Mouse (Mus musculus): ENCODE measurements at regions not wholly inside any gene's neighbourhood (a gene's known extent, or its start where the extent isn't known, plus 50 kb on each side); places are given as distances from the start of the nearest gene placed in this dataset.

GRCm38 (mm10) chr9:113438394-113438793, 269.7 kb downstream of the Pdcd6ip start:
- no peak for ATAC-seq
- H3K9me3 ChIP-seq (ENCODE audit: control insufficient read depth, low read length): no peaks in the 10 kb centered on the region
- no peaks in the 10 kb centered on the region for H3K36me3 ChIP-seq (ENCODE audit: control insufficient read depth, insufficient read depth, low read length)
- H3K4me3 ChIP-seq (ENCODE audit: low read length): no peak overlapping the region
- H3K4me2 ChIP-seq (ENCODE audit: low read length): no peak overlapping the region
- H3K9ac ChIP-seq (ENCODE audit: low read depth, low read length): no peak overlapping the region
- WGBS: 65% methylated on average over 7 of the region's 7 CpGs
- peaks cover 4% of the 10 kb centered on the region; the same call in 1 of the 2 replicates for H3K4me1 ChIP-seq (ENCODE audit: control insufficient read depth, insufficient read depth, low read depth, low read length)
- H3K27me3 ChIP-seq (replicated peaks; ENCODE audit: control insufficient read depth, insufficient read depth, low read length): no peaks in the 10 kb centered on the region
- no peak overlapping the region for H3K27ac ChIP-seq (ENCODE audit: low read depth, low read length)

- Histone ChIP-seq H3K27ac (ENCODE audit: low read depth, low read length) (no peak overlapping the region), H3K9ac (ENCODE audit: low read depth, low read length) (no peak overlapping the region), H3K36me3 (ENCODE audit: control insufficient read depth, insufficient read depth, low read length) (no peaks in the 10 kb centered on the region), H3K9me3 (ENCODE audit: control insufficient read depth, low read length) (no peaks in the 10 kb centered on the region), H3K27me3 (replicated peaks; ENCODE audit: control insufficient read depth, insufficient read depth, low read length) (no peaks in the 10 kb centered on the region), H3K4me2 (ENCODE audit: low read length) (no peak overlapping the region), H3K4me3 (ENCODE audit: low read length) (no peak overlapping the region), H3K4me1 (ENCODE audit: control insufficient read depth, insufficient read depth, low read depth, low read length) (no peaks in the 10 kb centered on the region)
- no peak for ATAC-seq
These were observed 272.1 kb downstream of the Pdcd6ip start for GRCm38 (mm10) chr9:113435921-113436320.

GRCm38 (mm10) chr9:113433424-113433823, 274.6 kb downstream of the Pdcd6ip start:
- WGBS: 90% methylated on average over 4 of the region's 4 CpGs
- peaks cover 4% of the 10 kb centered on the region; the same call in 1 of the 2 replicates for H3K9me3 ChIP-seq (ENCODE audit: control insufficient read depth, low read length)
- ATAC-seq: no peak

GRCm38 (mm10) chr9:113432601-113433179, 275.4 kb downstream of the Pdcd6ip start:
- H3K9me3 ChIP-seq (ENCODE audit: control insufficient read depth, low read length): peaks cover 4% of the 10 kb centered on the region; the same call in 1 of the 2 replicates
- WGBS: 77% methylated on average over 9 of the region's 9 CpGs
- no peaks in the 10 kb centered on the region for H3K4me1 ChIP-seq (ENCODE audit: control insufficient read depth, insufficient read depth, low read depth, low read length)
- H3K27me3 ChIP-seq (replicated peaks; ENCODE audit: control insufficient read depth, insufficient read depth, low read length): no peaks in the 10 kb centered on the region
- H3K27ac ChIP-seq (ENCODE audit: low read depth, low read length): no peak overlapping the region
- H3K4me2 ChIP-seq (ENCODE audit: low read length): no peak overlapping the region
- H3K9ac ChIP-seq (ENCODE audit: low read depth, low read length): no peak overlapping the region
- H3K36me3 ChIP-seq (ENCODE audit: control insufficient read depth, insufficient read depth, low read length): no peaks in the 10 kb centered on the region
- H3K4me3 ChIP-seq (ENCODE audit: low read length): no peak overlapping the region
- no peak for ATAC-seq

More at GRCm38 (mm10) chr9:113433424-113433823, 274.6 kb downstream of the Pdcd6ip start:
- no peak overlapping the region for H3K27ac ChIP-seq (ENCODE audit: low read depth, low read length)
- no peak overlapping the region for H3K4me2 ChIP-seq (ENCODE audit: low read length)
- no peak overlapping the region for H3K4me3 ChIP-seq (ENCODE audit: low read length)
- no peaks in the 10 kb centered on the region for H3K36me3 ChIP-seq (ENCODE audit: control insufficient read depth, insufficient read depth, low read length)
- H3K27me3 ChIP-seq (replicated peaks; ENCODE audit: control insufficient read depth, insufficient read depth, low read length): no peaks in the 10 kb centered on the region
- H3K9ac ChIP-seq (ENCODE audit: low read depth, low read length): no peak overlapping the region
- no peaks in the 10 kb centered on the region for H3K4me1 ChIP-seq (ENCODE audit: control insufficient read depth, insufficient read depth, low read depth, low read length)

GRCm38 (mm10) chr9:113430411-113430810, 277.6 kb downstream of the Pdcd6ip start:
- 82% methylated on average over 4 of the region's 4 CpGs for WGBS
- Histone ChIP-seq H3K9ac (ENCODE audit: low read depth, low read length) (no peak overlapping the region), H3K27me3 (replicated peaks; ENCODE audit: control insufficient read depth, insufficient read depth, low read length) (no peaks in the 10 kb centered on the region), H3K4me2 (ENCODE audit: low read length) (no peak overlapping the region), H3K4me1 (ENCODE audit: control insufficient read depth, insufficient read depth, low read depth, low read length) (no peaks in the 10 kb centered on the region), H3K4me3 (ENCODE audit: low read length) (no peak overlapping the region), H3K27ac (ENCODE audit: low read depth, low read length) (no peak overlapping the region), H3K9me3 (ENCODE audit: control insufficient read depth, low read length) (peaks cover 4% of the 10 kb centered on the region; the same call in 1 of the 2 replicates), H3K36me3 (ENCODE audit: control insufficient read depth, insufficient read depth, low read length) (no peaks in the 10 kb centered on the region)
- no peak for ATAC-seq

GRCm38 (mm10) chr9:113427281-113427680, 280.8 kb downstream of the Pdcd6ip start:
- ATAC-seq: no peak
- no peak overlapping the region for H3K27ac ChIP-seq (ENCODE audit: low read depth, low read length)
- no peaks in the 10 kb centered on the region for H3K27me3 ChIP-seq (replicated peaks; ENCODE audit: control insufficient read depth, insufficient read depth, low read length)
- H3K9me3 ChIP-seq (ENCODE audit: control insufficient read depth, low read length): peaks cover 4% of the 10 kb centered on the region; the same call in 1 of the 2 replicates
- no peaks in the 10 kb centered on the region for H3K36me3 ChIP-seq (ENCODE audit: control insufficient read depth, insufficient read depth, low read length)
- H3K4me2 ChIP-seq (ENCODE audit: low read length): no peak overlapping the region
- H3K4me3 ChIP-seq (ENCODE audit: low read length): no peak overlapping the region
- WGBS: 85% methylated on average over 4 of the region's 4 CpGs
- H3K9ac ChIP-seq (ENCODE audit: low read depth, low read length): no peak overlapping the region
- no peaks in the 10 kb centered on the region for H3K4me1 ChIP-seq (ENCODE audit: control insufficient read depth, insufficient read depth, low read depth, low read length)

GRCm38 (mm10) chr9:113426324-113426723, 281.7 kb downstream of the Pdcd6ip start:
- Histone ChIP-seq H3K4me3 (ENCODE audit: low read length) (no peak overlapping the region), H3K9ac (ENCODE audit: low read depth, low read length) (no peak overlapping the region), H3K4me1 (ENCODE audit: control insufficient read depth, insufficient read depth, low read depth, low read length) (no peaks in the 10 kb centered on the region), H3K9me3 (ENCODE audit: control insufficient read depth, low read length) (peaks cover 4% of the 10 kb centered on the region; the same call in 1 of the 2 replicates), H3K4me2 (ENCODE audit: low read length) (no peak overlapping the region), H3K27me3 (replicated peaks; ENCODE audit: control insufficient read depth, insufficient read depth, low read length) (no peaks in the 10 kb centered on the region), H3K36me3 (ENCODE audit: control insufficient read depth, insufficient read depth, low read length) (no peaks in the 10 kb centered on the region), H3K27ac (ENCODE audit: low read depth, low read length) (no peak overlapping the region)
- 93% methylated on average over 15 of the region's 15 CpGs for WGBS
- ATAC-seq: no peak

GRCm38 (mm10) chr9:113421645-113422044, 286.4 kb downstream of the Pdcd6ip start:
- no peak for ATAC-seq
- no peak overlapping the region for H3K9ac ChIP-seq (ENCODE audit: low read depth, low read length)

GRCm38 (mm10) chr9:113421121-113421520, 286.9 kb downstream of the Pdcd6ip start:
- Histone ChIP-seq H3K4me3 (ENCODE audit: low read length) (no peak overlapping the region), H3K9me3 (ENCODE audit: control insufficient read depth, low read length) (no peaks in the 10 kb centered on the region), H3K4me2 (ENCODE audit: low read length) (no peak overlapping the region), H3K27ac (ENCODE audit: low read depth, low read length) (no peak overlapping the region), H3K9ac (ENCODE audit: low read depth, low read length) (no peak overlapping the region), H3K27me3 (replicated peaks; ENCODE audit: control insufficient read depth, insufficient read depth, low read length) (no peaks in the 10 kb centered on the region), H3K4me1 (ENCODE audit: control insufficient read depth, insufficient read depth, low read depth, low read length) (no peaks in the 10 kb centered on the region), H3K36me3 (ENCODE audit: control insufficient read depth, insufficient read depth, low read length) (no peaks in the 10 kb centered on the region)
- no peak for ATAC-seq
- 94% methylated on average over 7 of the region's 7 CpGs for WGBS

More at GRCm38 (mm10) chr9:113421645-113422044, 286.4 kb downstream of the Pdcd6ip start:
- Histone ChIP-seq H3K9me3 (ENCODE audit: control insufficient read depth, low read length) (no peaks in the 10 kb centered on the region), H3K4me3 (ENCODE audit: low read length) (no peak overlapping the region), H3K4me2 (ENCODE audit: low read length) (no peak overlapping the region), H3K27ac (ENCODE audit: low read depth, low read length) (no peak overlapping the region), H3K4me1 (ENCODE audit: control insufficient read depth, insufficient read depth, low read depth, low read length) (no peaks in the 10 kb centered on the region), H3K27me3 (replicated peaks; ENCODE audit: control insufficient read depth, insufficient read depth, low read length) (no peaks in the 10 kb centered on the region), H3K36me3 (ENCODE audit: control insufficient read depth, insufficient read depth, low read length) (no peaks in the 10 kb centered on the region)

Measured in hindbrain, embryonic 16.5 days (tissue).